Mouse (Mus musculus): ENCODE data around the gene Klk1b3. TPM values are rescaled to one million over a fixed set of nuclear protein-coding genes. Genes with fewer than 3 reads are reported as not detected.
"Not testable (repeated sequence)": the region's sequence is repeated elsewhere in the genome, so short reads cannot be mapped to it uniquely, and the experiment has no call there.

The Klk1b3 gene
- not detected in 2 replicates for polyA plus RNA-seq (2015; fragmentation: Nextera tagmentation; extraction: Ambion mirVana)

- 36% methylated on average over 3 of the region's 3 CpGs for WGBS (ENCODE audit: insufficient replicate concordance)
- H3K4me2 ChIP-seq (ENCODE audit: low read depth, low read length) = no peak within 1 kb of the TSS
- H3K36me3 ChIP-seq (ENCODE audit: control insufficient read depth, insufficient read depth) = no peaks in the 10 kb centered on the region
- H3K27me3 ChIP-seq (ENCODE audit: control insufficient read depth, insufficient read depth, low read depth, low read length) = no peaks in the 10 kb centered on the region
- H3K9ac ChIP-seq (ENCODE audit: low read depth, low read length) = no peak within 1 kb of the TSS
- no peak within 1 kb of the TSS for H3K27ac ChIP-seq (ENCODE audit: low read length)
- H3K4me1 ChIP-seq (ENCODE audit: control insufficient read depth, low read depth, low read length) = no peaks in the 10 kb centered on the region
- H3K4me3 ChIP-seq (ENCODE audit: low read depth, low read length) = no peak within 1 kb of the TSS
- H3K9me3 ChIP-seq (replicated peaks; ENCODE audit: control insufficient read depth, low read length) = no peaks in the 10 kb centered on the region
- ATAC-seq (ENCODE audit: low read depth) = no peak
These were observed at the start of gene Klk1b3 for GRCm38 (mm10) chr7:44197891-44198290. TSS of gene Klk1b3 (plus strand) at chr7:44198191.

GRCm38 (mm10) chr7:44179299-44180045, 18.5 kb upstream of the Klk1b3 start:
- no peak overlapping the region for H3K9ac ChIP-seq (ENCODE audit: low read depth, low read length)
- no peak overlapping the region for H3K4me3 ChIP-seq (ENCODE audit: low read depth, low read length)
- H3K27ac ChIP-seq (ENCODE audit: low read length) = no peak overlapping the region
- H3K36me3 ChIP-seq (ENCODE audit: control insufficient read depth, insufficient read depth) = no peaks in the 10 kb centered on the region
- H3K4me2 ChIP-seq (ENCODE audit: low read depth, low read length) = no peak overlapping the region
- 56% methylated on average over 9 of the region's 9 CpGs for WGBS (ENCODE audit: insufficient replicate concordance)
- no peaks in the 10 kb centered on the region for H3K9me3 ChIP-seq (replicated peaks; ENCODE audit: control insufficient read depth, low read length)
- ATAC-seq (ENCODE audit: low read depth) = no peak
- H3K27me3 ChIP-seq (ENCODE audit: control insufficient read depth, insufficient read depth, low read depth, low read length) = no peaks in the 10 kb centered on the region
- H3K4me1 ChIP-seq (ENCODE audit: control insufficient read depth, low read depth, low read length) = no peaks in the 10 kb centered on the region

DNA sequence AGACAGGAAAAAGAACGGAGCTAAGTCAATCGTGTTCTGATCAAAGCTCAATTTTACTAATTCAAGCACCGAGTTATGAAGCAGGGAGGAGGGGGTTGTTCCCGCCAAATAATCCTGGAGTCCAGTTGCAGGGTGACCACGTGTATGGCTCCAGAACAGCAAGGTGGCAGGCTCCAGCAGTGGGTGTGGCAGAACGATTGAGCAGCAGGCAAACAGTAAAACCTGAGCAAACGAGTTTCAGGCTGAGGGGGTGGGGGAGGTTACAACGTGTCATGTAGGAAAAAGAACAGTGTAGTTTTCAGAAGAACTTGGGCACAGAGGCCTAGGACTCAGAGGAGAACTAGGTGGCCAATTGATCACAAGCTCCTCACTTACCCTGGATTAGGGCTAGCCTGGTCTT, 11.5 kb upstream of the Klk1b3 start:
- H3K9me3 ChIP-seq (replicated peaks; ENCODE audit: control insufficient read depth, low read length); H3K36me3 ChIP-seq (ENCODE audit: control insufficient read depth, insufficient read depth); H3K4me3 ChIP-seq (ENCODE audit: low read depth, low read length); H3K9ac ChIP-seq (ENCODE audit: low read depth, low read length); ATAC-seq (ENCODE audit: low read depth); H3K27me3 ChIP-seq (ENCODE audit: control insufficient read depth, insufficient read depth, low read depth, low read length); H3K4me2 ChIP-seq (ENCODE audit: low read depth, low read length); H3K27ac ChIP-seq (ENCODE audit: low read length); H3K4me1 ChIP-seq (ENCODE audit: control insufficient read depth, low read depth, low read length): not testable (repeated sequence)
- 53% methylated on average over 8 of the region's 8 CpGs for WGBS (ENCODE audit: insufficient replicate concordance)

DNA sequence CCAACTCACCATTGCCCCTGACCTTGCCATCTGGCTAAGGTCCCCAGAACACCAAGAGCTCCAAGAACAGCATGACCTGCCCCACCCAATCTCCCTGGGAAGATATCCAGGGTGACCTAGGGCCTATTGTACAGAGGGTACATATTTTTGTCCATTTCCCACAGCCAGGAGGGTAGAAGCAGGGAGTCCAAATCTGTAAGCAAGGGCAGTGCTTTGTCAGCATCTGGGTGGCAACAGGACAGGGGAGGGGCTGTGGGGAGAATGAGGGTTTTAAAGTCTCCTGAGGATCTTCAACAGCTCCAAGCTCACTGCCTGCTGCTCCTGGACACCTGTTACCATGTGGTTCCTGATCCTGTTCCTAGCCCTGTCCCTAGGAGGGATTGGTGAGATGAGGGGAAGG, 10.1 kb upstream of the Klk1b3 start, which contains the start of gene Klk1b24:
Klk1b24 (plus strand) TSS at position 301 of the 400 bp plus-strand sequence.
- H3K36me3 ChIP-seq (ENCODE audit: control insufficient read depth, insufficient read depth); H3K27me3 ChIP-seq (ENCODE audit: control insufficient read depth, insufficient read depth, low read depth, low read length); H3K4me3 ChIP-seq (ENCODE audit: low read depth, low read length); H3K4me2 ChIP-seq (ENCODE audit: low read depth, low read length); ATAC-seq (ENCODE audit: low read depth); H3K4me1 ChIP-seq (ENCODE audit: control insufficient read depth, low read depth, low read length); H3K9me3 ChIP-seq (replicated peaks; ENCODE audit: control insufficient read depth, low read length); H3K9ac ChIP-seq (ENCODE audit: low read depth, low read length); H3K27ac ChIP-seq (ENCODE audit: low read length): not testable (repeated sequence)

DNA sequence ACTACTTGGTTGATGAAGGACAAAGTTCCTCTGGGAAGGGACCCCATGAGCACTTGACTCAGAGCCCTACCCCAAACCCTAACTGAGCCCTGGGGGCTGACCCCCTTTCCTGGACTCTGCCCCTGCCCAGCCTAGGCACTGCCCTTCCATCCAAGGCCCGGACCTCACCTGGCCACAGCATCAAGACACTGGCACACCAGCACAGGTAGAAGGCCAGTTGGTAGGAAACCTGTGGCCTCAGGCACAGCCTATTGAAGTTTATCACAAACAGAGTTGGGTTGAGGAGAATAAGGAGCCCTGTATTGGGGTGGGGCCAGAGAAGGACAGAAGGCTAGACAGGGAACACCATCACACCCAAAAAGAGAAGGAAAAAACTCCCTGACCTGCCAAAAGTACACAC, 4.5 kb upstream of the Klk1b3 start:
- not testable (repeated sequence) for H3K36me3 ChIP-seq (ENCODE audit: control insufficient read depth, insufficient read depth); H3K4me1 ChIP-seq (ENCODE audit: control insufficient read depth, low read depth, low read length); H3K27ac ChIP-seq (ENCODE audit: low read length); H3K27me3 ChIP-seq (ENCODE audit: control insufficient read depth, insufficient read depth, low read depth, low read length); H3K9ac ChIP-seq (ENCODE audit: low read depth, low read length); H3K4me3 ChIP-seq (ENCODE audit: low read depth, low read length); ATAC-seq (ENCODE audit: low read depth); H3K4me2 ChIP-seq (ENCODE audit: low read depth, low read length); H3K9me3 ChIP-seq (replicated peaks; ENCODE audit: control insufficient read depth, low read length)
- 56% methylated on average over 1 of the region's 1 CpGs for WGBS (ENCODE audit: insufficient replicate concordance)

DNA sequence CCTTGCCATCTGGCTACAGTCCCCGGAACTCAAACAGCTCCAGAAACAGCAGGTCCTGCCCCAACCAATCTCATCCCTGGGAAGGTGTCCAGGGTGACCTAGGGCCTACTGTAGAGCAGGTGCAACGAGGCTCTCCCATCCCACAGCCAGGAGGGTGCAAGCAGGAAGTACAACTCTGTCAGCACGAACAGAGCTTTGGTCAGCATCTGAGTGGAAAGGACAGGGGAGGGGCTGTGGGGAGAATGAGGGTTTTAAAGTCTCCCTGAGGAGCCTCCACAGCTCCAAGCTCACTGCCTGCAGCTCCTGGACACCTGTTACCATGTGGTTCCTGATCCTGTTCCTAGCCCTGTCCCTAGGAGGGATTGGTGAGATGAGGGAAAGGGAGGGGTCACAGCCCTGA, 9.1 kb downstream of the Klk1b3 start, which contains the start of gene Klk1b4:
Klk1b4 (plus strand) TSS at position 301 of the 400 bp plus-strand sequence.
- H3K9me3 ChIP-seq (replicated peaks; ENCODE audit: control insufficient read depth, low read length); H3K9ac ChIP-seq (ENCODE audit: low read depth, low read length); H3K4me2 ChIP-seq (ENCODE audit: low read depth, low read length); H3K36me3 ChIP-seq (ENCODE audit: control insufficient read depth, insufficient read depth); H3K27me3 ChIP-seq (ENCODE audit: control insufficient read depth, insufficient read depth, low read depth, low read length); ATAC-seq (ENCODE audit: low read depth); H3K27ac ChIP-seq (ENCODE audit: low read length); H3K4me3 ChIP-seq (ENCODE audit: low read depth, low read length); H3K4me1 ChIP-seq (ENCODE audit: control insufficient read depth, low read depth, low read length): not testable (repeated sequence)
- WGBS (ENCODE audit: insufficient replicate concordance) = 28% methylated on average over 3 of the region's 3 CpGs

- Histone ChIP-seq H3K27ac (ENCODE audit: low read length) (no peak overlapping the region), H3K9ac (ENCODE audit: low read depth, low read length) (no peak overlapping the region), H3K4me2 (ENCODE audit: low read depth, low read length) (no peak overlapping the region), H3K27me3 (ENCODE audit: control insufficient read depth, insufficient read depth, low read depth, low read length) (no peaks in the 10 kb centered on the region), H3K4me1 (ENCODE audit: control insufficient read depth, low read depth, low read length) (no peaks in the 10 kb centered on the region), H3K9me3 (replicated peaks; ENCODE audit: control insufficient read depth, low read length) (no peaks in the 10 kb centered on the region), H3K36me3 (ENCODE audit: control insufficient read depth, insufficient read depth) (no peaks in the 10 kb centered on the region), H3K4me3 (ENCODE audit: low read depth, low read length) (no peak overlapping the region)
- 53% methylated on average over 3 of the region's 3 CpGs for WGBS (ENCODE audit: insufficient replicate concordance)
- ATAC-seq (ENCODE audit: low read depth) = no peak
These were observed 10.3 kb downstream of the Klk1b3 start for GRCm38 (mm10) chr7:44208307-44208706.

DNA sequence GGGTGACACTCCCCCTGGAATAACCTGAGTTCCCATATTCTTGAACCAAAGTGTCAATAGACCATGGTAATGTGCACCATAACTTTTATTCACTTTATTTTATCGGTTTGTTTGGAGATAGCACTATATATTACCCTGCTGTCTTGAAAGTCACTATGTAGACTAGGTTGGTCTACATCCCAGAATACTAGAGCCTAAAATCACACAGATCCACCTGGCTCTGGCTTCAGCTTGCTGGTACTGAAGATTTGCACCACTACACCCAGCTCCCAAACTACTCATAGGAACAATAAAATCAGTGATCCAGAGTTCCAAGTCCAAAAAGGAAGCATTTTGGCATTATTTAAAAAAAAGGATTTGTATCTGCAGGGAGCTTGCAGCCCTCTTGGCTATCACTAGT, 17.7 kb downstream of the Klk1b3 start, which contains the start of gene Klk1b5:
Klk1b5 (plus strand) TSS at position 301 of the 400 bp plus-strand sequence.
- H3K9ac ChIP-seq (ENCODE audit: low read depth, low read length) = no peak within 1 kb of the TSS
- no peaks in the 10 kb centered on the region for H3K36me3 ChIP-seq (ENCODE audit: control insufficient read depth, insufficient read depth)
- no peaks in the 10 kb centered on the region for H3K9me3 ChIP-seq (replicated peaks; ENCODE audit: control insufficient read depth, low read length)
- ATAC-seq (ENCODE audit: low read depth) = no peak
- no peak within 1 kb of the TSS for H3K4me3 ChIP-seq (ENCODE audit: low read depth, low read length)
- H3K27me3 ChIP-seq (ENCODE audit: control insufficient read depth, insufficient read depth, low read depth, low read length) = no peaks in the 10 kb centered on the region
- no peak within 1 kb of the TSS for H3K27ac ChIP-seq (ENCODE audit: low read length)
- WGBS (ENCODE audit: insufficient replicate concordance) = 37% methylated on average over 1 of the region's 1 CpGs
- H3K4me2 ChIP-seq (ENCODE audit: low read depth, low read length) = no peak within 1 kb of the TSS
- H3K4me1 ChIP-seq (ENCODE audit: control insufficient read depth, low read depth, low read length) = no peaks in the 10 kb centered on the region

GRCm38 (mm10) chr7:44221601-44222000, 23.6 kb downstream of the Klk1b3 start:
- H3K4me1 ChIP-seq (ENCODE audit: control insufficient read depth, low read depth, low read length); H3K4me2 ChIP-seq (ENCODE audit: low read depth, low read length); H3K9ac ChIP-seq (ENCODE audit: low read depth, low read length); ATAC-seq (ENCODE audit: low read depth); H3K27ac ChIP-seq (ENCODE audit: low read length); H3K9me3 ChIP-seq (replicated peaks; ENCODE audit: control insufficient read depth, low read length); H3K36me3 ChIP-seq (ENCODE audit: control insufficient read depth, insufficient read depth); H3K27me3 ChIP-seq (ENCODE audit: control insufficient read depth, insufficient read depth, low read depth, low read length); H3K4me3 ChIP-seq (ENCODE audit: low read depth, low read length): not testable (repeated sequence)
- WGBS (ENCODE audit: insufficient replicate concordance) = 43% methylated on average over 8 of the region's 10 CpGs
